Mouse (Mus musculus): ENCODE data around the gene Trim9. TPM values are rescaled to one million over a fixed set of nuclear protein-coding genes. Genes with fewer than 3 reads are reported as not detected.

Gene Trim9
- 21.7 and 26.8 TPM in 2 replicates for polyA plus RNA-seq (2015; fragmentation: Nextera tagmentation; extraction: Ambion mirVana)

GRCm38 (mm10) chr12:70347202-70347841 is at the start of gene Trim9:
Trim9 (minus strand) TSS chr12:70347614.
- 1% methylated on average over 35 of the region's 50 CpGs for WGBS
- Histone ChIP-seq H3K27me3 (no peaks in the 10 kb centered on the region), H3K9me3 (replicated peaks) (no peaks in the 10 kb centered on the region), H3K27ac (peak within 1 kb of the TSS; percentile 94), H3K4me3 (peak within 1 kb of the TSS; percentile 74), H3K4me1 (peaks cover 30% of the 10 kb centered on the region), H3K36me3 (ENCODE audit: poor library complexity, severe bottlenecking) (no peaks in the 10 kb centered on the region), H3K4me2 (peak within 1 kb of the TSS; percentile 100), H3K9ac (peak within 1 kb of the TSS; percentile 82)
- ATAC-seq: peak; percentile 98

GRCm38 (mm10) chr12:70395061-70395460 is 47.6 kb upstream of the Trim9 start:
- Histone ChIP-seq H3K27ac (no peak overlapping the region), H3K27me3 (no peaks in the 10 kb centered on the region), H3K4me1 (no peaks in the 10 kb centered on the region), H3K9ac (no peak overlapping the region), H3K36me3 (ENCODE audit: poor library complexity, severe bottlenecking) (no peaks in the 10 kb centered on the region), H3K9me3 (replicated peaks) (no peaks in the 10 kb centered on the region), H3K4me3 (no peak overlapping the region), H3K4me2 (no peak overlapping the region)
- no peak for ATAC-seq
- WGBS: 92% methylated on average over 3 of the region's 3 CpGs

DNA sequence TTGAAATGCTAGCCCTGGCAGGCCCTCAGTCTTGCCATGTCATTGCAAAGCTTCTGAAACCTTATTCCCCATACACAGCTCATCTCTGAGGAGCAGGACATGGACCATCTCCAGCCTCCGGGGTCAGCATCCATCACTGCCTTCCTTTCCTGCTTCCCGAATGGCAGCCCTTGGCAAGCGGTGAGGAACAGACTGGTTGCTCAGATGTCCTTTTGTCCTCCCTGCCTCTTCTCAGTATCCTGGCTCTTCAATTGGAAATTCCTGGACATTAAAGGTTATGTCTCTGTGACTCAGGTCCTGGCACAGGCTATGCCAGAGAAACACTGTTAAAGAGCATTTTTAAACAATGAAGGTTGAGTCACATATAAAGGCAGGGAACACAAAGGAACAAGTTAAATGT is 43.8 kb upstream of the Trim9 start:
- H3K4me2 ChIP-seq: no peak overlapping the region
- no peak for ATAC-seq
- no peaks in the 10 kb centered on the region for H3K4me1 ChIP-seq
- no peaks in the 10 kb centered on the region for H3K36me3 ChIP-seq (ENCODE audit: poor library complexity, severe bottlenecking)
- no peaks in the 10 kb centered on the region for H3K27me3 ChIP-seq
- no peak overlapping the region for H3K9ac ChIP-seq
- no peaks in the 10 kb centered on the region for H3K9me3 ChIP-seq (replicated peaks)
- H3K27ac ChIP-seq: no peak overlapping the region
- 91% methylated on average over 3 of the region's 3 CpGs for WGBS
- no peak overlapping the region for H3K4me3 ChIP-seq

GRCm38 (mm10) chr12:70374976-70375375 is 27.6 kb upstream of the Trim9 start:
- Histone ChIP-seq H3K4me1 (no peaks in the 10 kb centered on the region), H3K36me3 (ENCODE audit: poor library complexity, severe bottlenecking) (no peaks in the 10 kb centered on the region), H3K27me3 (no peaks in the 10 kb centered on the region), H3K4me2 (no peak overlapping the region), H3K4me3 (no peak overlapping the region), H3K9ac (no peak overlapping the region), H3K27ac (no peak overlapping the region), H3K9me3 (replicated peaks) (no peaks in the 10 kb centered on the region)
- ATAC-seq: no peak
- WGBS: 91% methylated on average over 10 of the region's 10 CpGs

DNA sequence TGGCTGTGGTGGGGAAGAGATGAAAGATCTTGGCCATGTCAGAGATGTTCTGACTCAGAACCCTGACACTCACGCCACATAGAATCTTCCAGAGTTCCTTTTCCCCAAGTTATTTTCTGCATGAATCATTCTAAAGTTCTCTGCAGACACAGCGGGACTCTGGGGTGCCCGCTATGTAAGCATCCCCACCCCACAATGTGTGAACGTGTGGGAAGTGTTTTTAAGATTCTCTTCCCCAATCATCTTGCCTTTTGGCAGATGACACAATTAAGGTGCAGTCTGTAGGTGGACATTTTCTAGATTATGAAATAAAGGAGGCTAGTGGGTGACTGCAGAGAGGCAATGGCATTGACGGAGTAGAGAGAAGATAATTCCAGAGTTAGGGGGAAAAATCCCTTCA is 25.5 kb upstream of the Trim9 start:
- no peak overlapping the region for H3K4me2 ChIP-seq
- no peak overlapping the region for H3K27ac ChIP-seq
- 87% methylated on average over 5 of the region's 5 CpGs for WGBS
- H3K4me3 ChIP-seq: no peak overlapping the region
- peaks cover 2% of the 10 kb centered on the region for H3K4me1 ChIP-seq
- no peaks in the 10 kb centered on the region for H3K9me3 ChIP-seq (replicated peaks)
- no peak overlapping the region for H3K9ac ChIP-seq
- H3K27me3 ChIP-seq: no peaks in the 10 kb centered on the region
- H3K36me3 ChIP-seq (ENCODE audit: poor library complexity, severe bottlenecking): no peaks in the 10 kb centered on the region
- no peak for ATAC-seq

GRCm38 (mm10) chr12:70369348-70369747 is 21.9 kb upstream of the Trim9 start:
- Histone ChIP-seq H3K4me1 (peaks cover 15% of the 10 kb centered on the region), H3K27ac (no peak overlapping the region), H3K9ac (no peak overlapping the region), H3K9me3 (replicated peaks) (no peaks in the 10 kb centered on the region), H3K36me3 (ENCODE audit: poor library complexity, severe bottlenecking) (no peaks in the 10 kb centered on the region), H3K4me3 (no peak overlapping the region), H3K27me3 (no peaks in the 10 kb centered on the region), H3K4me2 (no peak overlapping the region)
- ATAC-seq: no peak
- 79% methylated on average over 12 of the region's 12 CpGs for WGBS

DNA sequence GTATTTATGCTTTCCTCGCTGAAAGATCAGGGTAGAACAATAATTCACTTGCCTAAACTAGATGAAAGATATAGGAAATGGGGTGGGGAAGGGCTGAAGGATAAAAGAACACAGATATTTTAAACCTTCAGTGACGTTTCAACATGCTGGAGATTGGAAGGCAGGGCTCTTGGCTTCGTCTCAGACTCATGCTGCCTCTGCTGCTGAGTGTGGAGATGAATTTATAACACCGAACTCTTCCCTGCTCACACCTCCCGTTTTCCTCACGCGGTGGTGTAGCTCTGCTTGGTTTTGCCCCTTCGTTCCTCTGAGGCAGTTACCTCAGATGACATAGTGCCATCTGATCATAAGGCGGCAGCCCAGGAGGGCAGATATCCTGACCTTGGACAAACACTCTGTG is 21.4 kb upstream of the Trim9 start:
- Histone ChIP-seq H3K4me1 (peaks cover 15% of the 10 kb centered on the region), H3K4me2 (no peak overlapping the region), H3K4me3 (no peak overlapping the region), H3K36me3 (ENCODE audit: poor library complexity, severe bottlenecking) (no peaks in the 10 kb centered on the region), H3K27ac (no peak overlapping the region), H3K9me3 (replicated peaks) (no peaks in the 10 kb centered on the region), H3K27me3 (no peaks in the 10 kb centered on the region), H3K9ac (no peak overlapping the region)
- WGBS: 82% methylated on average over 9 of the region's 9 CpGs
- ATAC-seq: peak; percentile 19; the same call in 1 of the 2 replicates

DNA sequence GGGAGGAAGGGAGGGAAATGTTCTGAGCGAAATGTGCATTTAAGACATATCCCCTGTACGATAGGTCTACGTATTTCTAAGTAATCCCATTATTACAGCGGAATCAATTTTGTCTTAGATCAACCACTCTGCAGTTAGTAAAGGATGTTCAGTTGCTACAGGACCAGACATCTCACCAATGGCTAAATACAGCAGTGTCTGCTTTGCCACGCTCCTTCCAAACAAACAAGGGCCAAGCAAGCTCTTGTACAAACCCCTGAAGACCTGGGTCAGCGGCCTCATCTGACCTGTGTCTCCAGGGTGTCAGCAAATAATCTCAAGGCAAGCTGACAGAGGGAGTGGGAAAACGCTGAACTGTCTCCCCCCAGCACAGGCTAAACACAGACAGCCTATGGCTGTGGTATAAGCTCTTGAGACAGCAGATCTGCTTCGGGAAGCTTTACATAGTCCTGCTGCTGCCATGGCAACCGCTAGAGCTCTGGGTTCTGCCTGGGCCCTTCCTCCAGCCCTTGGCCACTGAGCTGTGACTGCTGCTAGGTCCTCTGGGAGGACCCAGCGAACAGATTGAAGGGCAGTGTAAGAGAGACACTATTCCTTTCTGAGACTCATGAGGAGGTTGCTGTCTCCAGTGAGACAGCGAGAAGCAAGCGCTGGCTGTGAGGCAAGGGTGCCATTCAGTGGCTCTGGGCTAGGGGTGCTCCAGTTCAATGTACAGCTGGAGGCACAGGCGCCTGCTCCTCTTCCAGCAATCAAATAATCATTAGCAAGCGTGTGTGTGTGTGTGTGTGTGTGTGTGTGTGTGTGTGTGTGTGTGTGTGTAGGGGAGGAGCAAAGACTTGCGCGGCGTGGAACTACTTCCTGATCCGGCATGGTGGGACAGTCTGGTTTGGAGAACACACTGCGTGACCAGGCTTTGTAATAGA is 20.2 kb upstream of the Trim9 start:
- WGBS: 19% methylated on average over 19 of the region's 19 CpGs
- ATAC-seq: peak; percentile 96
- Histone ChIP-seq H3K27ac (peak overlapping the region; percentile 90), H3K4me1 (peaks cover 18% of the 10 kb centered on the region), H3K27me3 (no peaks in the 10 kb centered on the region), H3K9ac (peak overlapping the region; percentile 53), H3K4me3 (peak overlapping the region; percentile 26), H3K4me2 (peak overlapping the region; percentile 55), H3K36me3 (ENCODE audit: poor library complexity, severe bottlenecking) (no peaks in the 10 kb centered on the region), H3K9me3 (replicated peaks) (no peaks in the 10 kb centered on the region)

- WGBS: 18% methylated on average over 4 of the region's 4 CpGs
- Histone ChIP-seq H3K4me1 (peaks cover 17% of the 10 kb centered on the region), H3K4me3 (no peak overlapping the region), H3K9me3 (replicated peaks) (no peaks in the 10 kb centered on the region), H3K27me3 (no peaks in the 10 kb centered on the region), H3K36me3 (ENCODE audit: poor library complexity, severe bottlenecking) (no peaks in the 10 kb centered on the region), H3K9ac (no peak overlapping the region), H3K27ac (no peak overlapping the region), H3K4me2 (no peak overlapping the region)
- no peak for ATAC-seq
Observed at GRCm38 (mm10) chr12:70363016-70363415, 15.6 kb upstream of the Trim9 start.

GRCm38 (mm10) chr12:70360276-70360675 is 12.9 kb upstream of the Trim9 start:
- no peak overlapping the region for H3K4me2 ChIP-seq
- H3K4me1 ChIP-seq: peaks cover 3% of the 10 kb centered on the region; the same call in 1 of the 2 replicates
- H3K9me3 ChIP-seq (replicated peaks): no peaks in the 10 kb centered on the region
- H3K9ac ChIP-seq: no peak overlapping the region
- H3K36me3 ChIP-seq (ENCODE audit: poor library complexity, severe bottlenecking): no peaks in the 10 kb centered on the region
- WGBS: 94% methylated on average over 5 of the region's 5 CpGs
- H3K27me3 ChIP-seq: no peaks in the 10 kb centered on the region
- H3K4me3 ChIP-seq: no peak overlapping the region
- H3K27ac ChIP-seq: no peak overlapping the region
- ATAC-seq: 0 out of 2 replicates have a peak, but pooled peaks have one; percentile 30

- no peak overlapping the region for H3K4me2 ChIP-seq
- WGBS: 75% methylated on average over 13 of the region's 13 CpGs
- H3K27ac ChIP-seq: no peak overlapping the region
- ATAC-seq: 0 out of 2 replicates have a peak, but pooled peaks have one; percentile 36
- no peak overlapping the region for H3K4me3 ChIP-seq
- H3K36me3 ChIP-seq (ENCODE audit: poor library complexity, severe bottlenecking): no peaks in the 10 kb centered on the region
- H3K9ac ChIP-seq: no peak overlapping the region
- H3K27me3 ChIP-seq: no peaks in the 10 kb centered on the region
- no peaks in the 10 kb centered on the region for H3K9me3 ChIP-seq (replicated peaks)
- peaks cover 8% of the 10 kb centered on the region; the same call in 1 of the 2 replicates for H3K4me1 ChIP-seq
Observed at GRCm38 (mm10) chr12:70359443-70359842, 12.0 kb upstream of the Trim9 start.

GRCm38 (mm10) chr12:70354926-70355325 is 7.5 kb upstream of the Trim9 start:
- Histone ChIP-seq H3K4me1 (peaks cover 11% of the 10 kb centered on the region; the same call in 1 of the 2 replicates), H3K36me3 (ENCODE audit: poor library complexity, severe bottlenecking) (no peaks in the 10 kb centered on the region), H3K27ac (no peak overlapping the region), H3K27me3 (no peaks in the 10 kb centered on the region), H3K4me3 (no peak overlapping the region), H3K9me3 (replicated peaks) (no peaks in the 10 kb centered on the region), H3K4me2 (no peak overlapping the region), H3K9ac (no peak overlapping the region)
- no peak for ATAC-seq
- 15% methylated on average over 8 of the region's 8 CpGs for WGBS

Measured in forebrain, embryonic 13.5 days (tissue).